Mouse (Mus musculus): ENCODE data around the gene Aldh2.
"Not testable (repeated sequence)": the region's sequence is repeated elsewhere in the genome, so short reads cannot be mapped to it uniquely, and the experiment has no call there.

Aldh2 gene

DNA sequence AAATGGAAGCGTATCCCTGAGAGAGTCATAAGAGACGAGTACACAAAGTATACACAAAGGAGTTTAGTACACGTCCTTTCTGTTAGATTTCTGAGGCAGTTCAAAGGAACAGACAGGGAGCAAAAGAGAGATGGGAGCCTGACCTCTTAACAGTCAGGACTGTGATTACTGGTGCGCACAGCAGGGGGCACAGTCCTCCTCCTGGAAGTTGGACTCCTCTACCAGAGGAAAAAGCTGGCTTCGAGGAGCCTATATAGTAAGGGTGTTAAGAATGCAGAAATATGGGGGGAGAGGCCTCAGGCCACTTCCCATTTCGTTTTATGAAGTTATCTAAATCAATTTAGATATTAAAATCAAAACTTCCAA is 47.1 kb downstream of the Aldh2 start:
- no peak for DNase-seq (ENCODE audit: low read depth)

DNA sequence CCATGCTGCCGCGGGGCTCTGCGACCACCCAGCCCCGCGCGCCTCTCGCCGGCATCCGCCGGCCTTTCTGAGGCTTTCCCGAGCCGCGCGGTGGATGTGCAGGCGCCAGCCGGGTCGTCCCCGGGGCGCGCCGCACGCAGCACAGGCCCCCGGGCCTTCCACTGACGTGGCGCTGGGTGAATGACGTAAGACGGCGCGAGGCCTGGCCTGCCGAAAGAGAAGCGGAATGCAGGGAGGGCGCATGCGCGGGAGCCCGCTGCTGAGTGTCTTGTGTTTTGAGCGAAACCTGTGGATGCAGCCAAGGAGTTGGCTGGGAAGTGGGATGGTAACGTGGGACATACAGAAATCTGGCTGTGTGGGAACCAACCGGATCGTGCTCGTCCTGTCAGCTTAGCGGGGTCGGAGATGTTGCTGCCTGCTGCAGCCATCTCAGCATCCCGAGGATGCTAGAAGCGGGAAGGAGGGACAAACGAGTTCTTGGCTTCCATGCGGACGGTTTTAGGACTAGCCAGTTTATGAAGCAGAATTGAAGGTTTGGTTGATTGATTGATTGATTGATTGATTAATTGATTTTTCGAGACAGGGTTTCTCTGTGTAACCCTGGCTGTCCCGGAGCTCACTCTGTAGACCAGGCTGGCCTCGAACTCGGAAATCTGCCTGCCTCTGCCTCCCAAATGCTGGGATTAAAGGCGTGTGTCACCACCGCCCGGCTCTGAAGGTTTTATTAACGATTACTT is 47.7 kb downstream of the Aldh2 start, which contains the start of gene Mapkapk5:
Gene Mapkapk5 (minus strand): TSS at position 113 of the 737 bp plus-strand sequence.
- peak; percentile 79 for DNase-seq (ENCODE audit: low read depth)

DNA sequence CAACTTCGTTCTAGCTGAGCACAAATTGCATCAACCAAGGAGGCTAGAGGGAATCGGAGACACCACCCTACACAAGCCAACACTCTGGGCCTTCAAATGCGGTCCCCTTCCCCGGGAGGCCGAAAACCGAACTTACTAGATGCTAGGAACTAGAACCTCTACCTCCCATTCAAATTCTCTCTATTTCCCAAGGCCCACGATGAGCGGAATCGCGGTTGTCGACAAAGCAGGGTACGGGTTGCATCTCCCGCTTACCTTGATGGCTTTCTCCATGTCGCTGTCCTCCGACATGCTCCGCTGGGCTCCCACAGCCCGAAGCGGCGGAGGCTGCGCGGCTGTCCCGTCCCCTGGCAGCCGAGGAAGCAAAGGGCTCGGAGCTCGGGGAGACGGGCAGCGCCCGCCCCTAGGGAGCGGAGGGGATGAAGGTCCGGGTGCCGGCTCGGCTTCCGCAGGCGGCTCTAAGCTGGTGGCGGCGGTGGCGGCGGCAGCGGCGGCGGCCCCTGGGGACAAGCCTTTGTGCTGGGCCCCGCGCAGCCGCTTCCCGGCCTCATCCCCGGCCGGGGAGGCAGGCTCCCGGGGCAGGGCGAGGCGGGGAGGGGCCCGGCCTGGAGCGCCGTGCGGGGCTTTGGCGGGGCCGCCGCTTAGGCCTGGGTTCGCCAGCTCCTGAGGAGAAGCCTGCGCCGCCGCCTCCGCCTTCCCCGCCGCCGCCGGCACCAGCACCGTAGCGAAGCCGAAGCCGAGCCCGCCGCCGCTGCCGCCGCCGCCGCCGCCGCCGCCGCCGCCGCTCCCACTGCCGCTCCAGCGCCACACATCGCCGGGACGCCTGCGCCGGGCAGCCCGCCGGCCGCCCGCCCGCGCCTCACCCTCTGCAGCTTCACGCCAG is 48.5 kb downstream of the Aldh2 start, which contains the start of the genes Adam1a and Gm42878:
Gene Adam1a (minus strand): TSS at position 573 of the 883 bp plus-strand sequence.
Gene Gm42878 (minus strand): TSS at position 573 of the 883 bp plus-strand sequence.
- no peak for DNase-seq (ENCODE audit: low read depth)

DNA sequence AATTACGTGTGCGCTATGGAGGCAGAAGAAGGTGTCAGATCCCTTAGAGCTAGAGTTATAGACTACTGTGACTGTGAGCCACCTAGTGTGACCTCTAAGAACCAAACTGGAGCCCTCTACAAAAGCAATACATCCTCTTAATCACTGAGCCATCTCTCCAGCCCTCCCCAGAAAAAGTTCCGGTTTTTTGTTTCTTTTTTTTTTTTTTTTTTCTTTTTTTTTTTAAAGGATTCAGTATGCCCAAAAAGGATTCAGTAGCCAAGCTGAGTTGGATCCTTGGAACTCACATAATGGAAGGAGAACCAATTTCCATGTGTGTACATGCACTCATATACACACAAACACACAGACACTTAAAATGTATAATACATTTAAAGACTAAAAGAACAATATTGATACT is 50.3 kb downstream of the Aldh2 start:
- no peak for DNase-seq (ENCODE audit: low read depth)

DNA sequence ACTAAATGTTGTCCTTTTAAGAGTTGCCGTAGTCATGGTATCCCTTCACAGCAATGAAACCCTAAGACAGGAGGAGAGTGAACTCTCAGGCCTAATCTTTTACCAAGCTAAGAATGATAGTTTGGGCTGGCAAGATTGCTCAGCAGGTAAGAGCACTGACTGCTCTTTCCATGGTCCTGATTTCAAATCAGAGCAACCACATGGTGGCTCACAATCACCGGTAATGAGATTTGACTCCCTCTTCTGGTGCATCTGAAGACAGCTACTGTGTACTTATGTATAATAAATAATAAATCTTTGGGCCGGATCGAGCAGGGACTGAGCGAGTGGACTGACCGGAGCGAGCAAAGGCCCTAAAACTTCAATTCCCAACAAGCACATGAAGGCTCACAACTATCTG is 52.4 kb downstream of the Aldh2 start:
- no peak for DNase-seq (ENCODE audit: low read depth)

DNA sequence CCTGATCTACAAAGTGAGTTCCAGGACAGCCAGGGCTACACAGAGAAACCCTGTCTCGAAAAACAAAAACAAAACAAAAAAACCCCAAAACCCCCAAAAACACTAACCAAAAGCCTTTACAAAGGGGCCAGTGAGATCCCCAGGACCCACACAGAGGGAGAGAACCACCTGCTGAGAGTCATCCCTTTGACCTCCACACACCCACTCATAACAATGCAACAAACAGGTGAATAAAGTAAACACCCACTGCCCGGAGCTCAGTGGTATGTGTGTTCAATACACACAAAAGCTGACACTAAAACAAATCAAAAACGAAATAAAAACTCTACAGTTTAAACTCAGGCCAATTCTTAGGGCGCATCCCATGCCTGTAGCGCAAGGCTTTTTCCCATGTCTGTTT is 53.6 kb downstream of the Aldh2 start:
- no peak for DNase-seq (ENCODE audit: low read depth)

DNA sequence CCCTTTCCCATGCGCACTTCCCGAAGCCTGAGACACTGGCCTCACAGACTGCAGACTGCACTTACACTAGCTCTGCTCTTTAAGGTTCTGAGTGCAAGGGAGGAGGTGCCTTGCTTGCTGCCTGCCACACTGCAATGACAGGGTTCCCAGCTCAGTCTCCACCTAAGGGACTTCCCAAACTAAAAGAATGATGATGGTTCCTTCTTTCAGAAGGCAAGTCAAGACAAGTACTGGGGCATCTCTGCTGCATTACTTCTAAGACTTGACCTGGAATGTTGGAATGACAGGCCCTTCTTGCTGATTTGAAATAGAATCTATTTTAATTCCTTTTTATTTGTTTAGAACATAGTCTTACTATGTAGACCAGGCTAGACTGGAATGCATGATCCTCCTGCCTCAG is 56.0 kb downstream of the Aldh2 start:
- no peak for DNase-seq (ENCODE audit: low read depth)

DNA sequence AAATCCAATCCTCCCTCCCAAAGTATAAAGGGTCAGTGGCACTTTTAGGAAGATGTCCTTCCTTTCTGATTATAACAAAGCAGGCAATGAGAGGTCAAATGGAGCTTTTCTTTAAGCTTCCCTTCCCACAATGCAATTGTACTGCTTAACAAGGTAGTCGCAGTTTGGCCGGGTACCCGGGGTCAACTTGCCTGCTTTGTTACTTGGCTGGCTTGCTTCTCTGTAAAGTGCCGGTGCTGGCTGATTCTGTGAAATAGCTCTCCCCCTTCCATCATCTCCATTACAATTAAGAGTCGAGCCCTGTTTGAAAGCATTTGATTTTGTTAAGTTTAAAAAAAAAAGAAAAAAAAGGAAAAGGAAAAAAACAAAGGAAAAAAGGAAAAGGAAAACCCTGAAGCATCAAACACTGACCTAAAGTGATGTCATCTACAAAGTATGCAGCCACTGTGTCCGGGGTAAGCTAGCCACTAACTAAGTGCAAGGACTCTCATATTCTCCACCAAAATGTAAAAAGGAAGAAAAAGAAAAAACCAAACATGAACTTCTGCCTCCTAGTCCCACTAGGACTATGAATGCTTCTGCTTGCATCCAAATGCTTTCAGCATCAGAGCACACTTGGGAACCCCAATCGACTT is 56.6 kb downstream of the Aldh2 start:
- DNase-seq (ENCODE audit: low read depth): no peak

DNA sequence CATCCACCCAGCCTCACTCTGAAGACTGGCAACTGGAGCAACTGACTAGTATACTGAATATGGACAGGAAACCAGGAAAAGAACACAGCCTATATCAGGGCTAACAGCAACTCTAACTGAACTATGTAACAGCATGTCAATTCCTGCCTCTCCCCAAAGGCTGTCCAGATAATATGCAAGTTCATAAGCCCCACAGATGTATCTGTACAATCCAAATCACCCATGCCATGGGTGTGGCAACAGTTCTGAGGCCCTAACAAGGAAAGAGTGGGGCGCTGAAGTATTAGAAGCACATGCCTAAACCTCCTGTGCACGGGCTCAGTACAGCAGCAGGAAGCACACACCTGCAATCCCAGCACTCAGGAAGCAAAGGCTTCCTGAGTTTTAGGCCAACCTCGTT is 58.5 kb downstream of the Aldh2 start:
- no peak for DNase-seq (ENCODE audit: low read depth)

DNA sequence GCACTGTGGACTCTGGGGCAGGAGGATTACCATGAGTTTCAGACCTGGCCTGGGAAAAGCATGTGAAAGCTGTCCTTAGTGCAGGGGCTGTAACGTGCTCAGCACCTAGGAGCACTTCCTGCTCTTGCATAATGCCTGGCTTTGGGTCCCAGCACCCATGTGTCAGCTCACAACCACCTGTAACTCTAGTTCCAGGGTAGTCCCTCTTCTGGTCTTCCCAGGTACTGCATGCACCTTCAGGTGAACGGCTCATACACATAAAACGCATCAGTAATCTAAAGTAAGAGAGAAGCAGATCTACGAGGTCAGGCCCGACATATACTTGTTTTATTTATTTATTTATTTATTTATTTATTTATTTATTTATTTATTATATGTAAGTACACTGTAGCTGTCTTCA is 59.1 kb downstream of the Aldh2 start:
- DNase-seq (ENCODE audit: low read depth): no peak

DNA sequence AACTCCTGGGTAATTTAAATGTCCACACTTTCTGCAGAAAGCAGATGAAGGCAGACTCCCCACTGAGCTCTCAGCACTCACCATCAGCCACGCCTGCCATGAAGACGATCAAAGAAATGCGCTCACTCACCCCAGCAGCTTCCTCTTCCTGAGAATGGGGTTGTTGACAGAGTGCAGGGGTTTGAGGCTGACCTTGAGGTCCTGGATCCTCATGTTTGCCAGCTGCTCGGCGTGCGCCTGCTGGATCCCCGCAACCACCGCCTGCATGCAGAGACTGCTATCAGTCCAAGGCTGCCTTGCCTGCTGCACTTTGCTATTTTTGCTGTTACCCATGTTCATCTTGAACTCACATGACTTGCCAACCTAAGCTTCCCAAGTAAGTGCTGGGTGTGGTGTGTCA is 66.7 kb downstream of the Aldh2 start:
- DNase-seq (ENCODE audit: low read depth): no peak

DNA sequence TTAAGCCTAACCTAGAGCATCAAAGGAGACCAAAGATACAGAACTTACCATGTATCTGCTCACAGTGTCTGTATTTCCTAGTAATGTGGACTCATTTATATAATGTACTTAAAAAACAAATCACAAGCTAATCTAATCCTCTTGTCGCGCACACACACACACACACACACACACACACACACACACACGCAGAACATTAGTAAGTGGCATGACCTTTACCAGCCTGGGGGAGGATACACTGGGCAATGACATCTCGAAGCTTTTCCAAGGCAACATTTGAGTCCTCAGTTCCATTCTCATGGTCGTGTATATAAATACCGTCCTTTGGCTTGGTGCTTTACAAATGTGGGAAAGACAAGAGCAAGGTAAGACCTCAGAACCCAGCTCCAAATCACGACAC is 67.1 kb downstream of the Aldh2 start:
- DNase-seq (ENCODE audit: low read depth): no peak

DNA sequence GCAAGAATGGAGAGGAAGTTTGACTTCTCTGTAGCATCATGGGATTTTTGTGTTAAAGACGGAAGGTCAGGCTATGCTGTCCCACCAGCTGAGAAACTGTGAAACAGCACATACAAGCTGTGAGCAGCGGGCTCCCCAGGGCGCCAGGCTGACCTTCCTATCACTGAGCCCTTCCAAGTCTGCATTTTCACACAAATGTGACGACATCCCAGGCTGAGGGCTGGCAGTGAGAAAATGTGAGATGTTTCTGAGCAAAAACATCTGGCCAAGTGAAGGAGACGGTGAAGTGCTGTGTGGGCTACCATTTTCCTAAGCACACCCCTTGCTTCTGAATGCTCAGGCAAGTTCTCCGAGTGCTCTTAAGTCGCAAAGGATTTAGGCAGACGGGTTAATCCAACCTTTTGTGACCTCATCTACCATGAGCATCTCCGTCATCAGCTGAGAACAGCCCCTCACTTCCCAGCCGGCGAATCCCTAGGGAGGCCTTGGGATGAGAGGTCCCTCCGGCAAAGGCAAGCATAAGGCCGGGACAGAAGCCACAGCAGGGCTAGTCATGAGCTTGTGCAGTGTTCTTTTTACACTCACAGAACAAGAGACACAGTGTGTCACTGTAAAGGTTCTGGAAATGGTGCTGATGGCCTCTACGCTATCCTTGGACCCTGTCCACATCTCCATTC is 67.7 kb downstream of the Aldh2 start:
- no peak for DNase-seq (ENCODE audit: low read depth)

DNA sequence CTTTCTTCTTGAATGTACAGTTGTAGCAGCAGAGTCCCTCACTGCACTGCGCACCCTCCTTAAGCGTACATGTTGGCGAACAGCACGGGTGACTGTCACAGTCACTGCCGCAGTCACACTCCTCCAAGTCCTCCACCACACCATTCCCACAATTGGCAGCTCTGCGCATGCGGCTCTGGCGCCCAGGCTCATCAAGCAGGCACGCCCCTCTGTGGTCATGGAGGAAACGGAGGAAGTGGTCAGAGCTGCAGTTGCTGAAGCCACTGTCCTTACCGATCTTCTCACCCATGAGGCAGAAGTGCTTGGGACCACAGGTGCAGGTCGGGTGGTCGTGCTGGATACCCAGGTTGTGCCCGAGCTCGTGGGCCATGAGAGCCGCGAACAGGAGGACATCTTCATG is 73.9 kb downstream of the Aldh2 start:
- not testable (repeated sequence) for DNase-seq (ENCODE audit: low read depth)

DNA sequence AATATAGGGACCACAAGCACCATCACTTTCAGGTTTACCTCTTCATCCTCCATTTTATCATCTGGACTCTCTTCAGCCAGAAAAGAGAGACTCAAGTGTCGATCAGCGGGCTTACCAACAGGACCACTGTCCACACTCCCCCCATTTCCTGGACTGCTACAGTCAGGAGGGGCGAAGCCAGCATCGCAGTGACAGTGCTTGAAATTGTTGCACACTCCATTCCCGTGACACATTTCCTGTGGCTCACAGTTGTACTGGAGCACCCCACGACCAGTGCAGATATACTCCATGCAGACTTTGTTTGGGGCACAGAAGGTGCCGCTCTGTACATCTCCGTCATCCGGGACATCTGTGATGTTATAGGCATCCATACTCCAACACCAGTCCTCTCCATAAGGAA is 74.6 kb downstream of the Aldh2 start:
- no peak for DNase-seq (ENCODE audit: low read depth)

Measured in fibroblast of lung, adult 2 months (primary cell).